ENCODE assay signal across 11 mouse cellular contexts in genomic region chr13:48391126-48391525, GRCm38 (mm10).
"Had no signal": no experiment of that assay in that cellular context is flagged by ENCODE, and none has a peak within 500 bp of the region (broad histone marks: within the 10 kb centered on the region; RNA-seq: fewer than 3 reads in every experiment).

No protein-coding gene starts in this region.

- H3K27ac ChIP-seq: layer of hippocampus, adult 2 months; limb, embryonic 12.5 days; liver, embryonic 14.5 days; neural tube, embryonic 12.5 days had no signal

- H3K36me3 ChIP-seq: limb, embryonic 12.5 days; neural tube, embryonic 12.5 days had no signal

- DNase-seq: liver; lung, adult 18-20 months; retina, postnatal 1 day; right cerebral cortex, postnatal 4 days; spleen, adult 18-20 months; thymus, adult 18-20 months; thymus, postnatal 14 days had no signal

- H3K9ac ChIP-seq: limb, embryonic 12.5 days; liver, embryonic 14.5 days; neural tube, embryonic 12.5 days had no signal

- H3K4me3 ChIP-seq: layer of hippocampus, adult 2 months; limb, embryonic 12.5 days; neural tube, embryonic 12.5 days had no signal

- H3K27me3 ChIP-seq: limb, embryonic 12.5 days; neural tube, embryonic 12.5 days had no signal

- H3K4me1 ChIP-seq: limb, embryonic 12.5 days; neural tube, embryonic 12.5 days had no signal

- H3K9me3 ChIP-seq: limb, embryonic 12.5 days; neural tube, embryonic 12.5 days had no signal

- H3K4me2 ChIP-seq: limb, embryonic 12.5 days; neural tube, embryonic 12.5 days had no signal
